Mouse (Mus musculus): ENCODE measurements around the gene Tenm2.

Gene Tenm2

DNA sequence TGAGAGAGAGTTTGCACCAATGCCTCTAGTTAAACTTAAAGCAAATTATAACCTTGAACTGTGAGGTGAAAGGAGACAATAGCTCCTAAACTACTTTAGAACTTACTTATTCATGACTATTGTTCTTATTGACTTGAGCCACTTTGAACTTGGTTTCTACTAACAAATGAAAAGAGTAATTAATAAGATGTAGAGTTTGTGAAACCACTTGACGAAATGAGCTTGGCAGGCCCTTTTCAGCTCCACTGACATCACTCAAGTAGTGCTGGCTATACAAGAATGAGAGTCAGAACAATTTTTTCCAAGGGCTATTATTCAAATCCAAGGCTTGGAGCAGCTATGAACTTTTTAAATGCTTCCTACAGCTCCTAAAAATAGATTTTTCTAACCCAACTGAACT, 643.3 kb downstream of the Tenm2 start:
- DNase-seq (ENCODE audit: low spot score in 2 of 2) = no peak

DNA sequence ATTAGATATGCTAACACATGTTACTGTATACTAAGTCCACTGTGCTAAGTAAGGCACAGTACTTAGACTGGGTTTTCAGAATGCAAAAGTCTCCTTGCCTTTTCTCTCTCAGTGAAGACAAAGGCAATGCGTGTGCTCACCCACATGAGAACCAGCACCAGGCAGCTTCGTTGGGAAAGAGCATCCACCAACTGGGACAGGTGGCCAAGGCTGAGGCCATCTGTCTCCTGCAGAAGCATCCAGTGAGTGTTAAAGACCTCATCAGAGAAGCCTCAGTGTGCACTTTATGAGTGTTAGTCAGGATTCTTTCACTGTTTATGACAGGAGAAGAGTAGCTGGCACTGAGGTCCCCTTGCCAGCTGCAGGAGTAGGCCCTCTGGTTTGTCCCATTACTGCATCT, 669.6 kb downstream of the Tenm2 start:
- DNase-seq (ENCODE audit: low spot score in 2 of 2) = no peak

GRCm38 (mm10) chr11:36562851-36563250, 672.9 kb downstream of the Tenm2 start:
- DNase-seq (ENCODE audit: low spot score in 2 of 2) = no peak

- DNase-seq (ENCODE audit: low spot score in 2 of 2) = no peak
These were observed 674.8 kb downstream of the Tenm2 start for GRCm38 (mm10) chr11:36560785-36561548.

GRCm38 (mm10) chr11:36557316-36557715, 678.4 kb downstream of the Tenm2 start:
- DNase-seq (ENCODE audit: low spot score in 2 of 2) = no peak

DNA sequence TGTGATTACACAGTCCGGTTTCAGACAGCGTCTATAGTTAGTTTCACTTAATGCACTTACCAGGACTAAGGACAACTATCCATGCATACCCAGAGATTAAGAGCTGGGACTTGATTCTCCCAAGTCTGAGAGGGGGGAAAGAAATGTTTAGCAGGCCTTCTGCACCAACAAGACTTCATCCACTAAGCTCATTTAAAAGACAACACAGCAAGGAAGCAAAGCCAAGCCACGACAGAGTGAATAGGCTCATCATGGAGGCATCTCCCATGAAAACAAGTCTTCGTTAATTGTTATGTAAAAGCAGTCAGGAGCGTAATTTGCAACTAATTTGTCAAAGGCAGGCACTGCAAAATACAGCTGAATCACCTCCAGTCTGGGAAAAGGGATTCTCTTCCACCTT, 682.5 kb downstream of the Tenm2 start:
- no peak for DNase-seq (ENCODE audit: low spot score in 2 of 2)

GRCm38 (mm10) chr11:36550649-36551048, 685.1 kb downstream of the Tenm2 start:
- DNase-seq (ENCODE audit: low spot score in 2 of 2) = no peak

GRCm38 (mm10) chr11:36549398-36550139, 686.2 kb downstream of the Tenm2 start:
- DNase-seq (ENCODE audit: low spot score in 2 of 2) = no peak

- DNase-seq (ENCODE audit: low spot score in 2 of 2) = no peak
These were observed 687.6 kb downstream of the Tenm2 start for GRCm38 (mm10) chr11:36548139-36548538.

- DNase-seq (ENCODE audit: low spot score in 2 of 2) = no peak
These were observed 697.6 kb downstream of the Tenm2 start for GRCm38 (mm10) chr11:36538144-36538543.

DNA sequence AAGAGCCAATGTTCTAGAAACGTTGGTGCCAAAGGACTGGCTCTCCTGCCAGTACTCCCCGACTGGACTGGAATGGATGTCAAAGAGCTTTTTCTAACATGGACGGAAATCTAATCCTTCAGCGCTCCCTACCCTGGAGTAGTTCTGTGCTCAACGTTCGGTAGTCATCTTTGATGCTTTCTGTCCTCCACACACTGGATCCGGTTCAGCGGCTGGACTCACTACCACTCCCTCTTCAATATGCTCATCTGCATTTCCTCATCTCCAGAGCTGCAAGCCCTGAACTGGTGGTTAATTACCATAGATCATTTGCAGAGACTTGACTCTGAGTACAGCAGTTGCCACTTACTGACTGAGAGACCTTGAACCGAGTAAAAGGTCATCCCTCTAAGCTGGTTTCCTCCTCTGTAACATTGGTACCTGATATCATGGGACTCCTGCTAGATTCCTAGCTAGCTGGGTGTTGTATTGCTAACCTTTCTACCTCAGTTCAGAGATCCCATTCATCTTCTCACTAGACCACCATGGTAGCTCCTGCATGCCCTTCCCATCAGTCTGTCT, 698.1 kb downstream of the Tenm2 start:
- no peak for DNase-seq (ENCODE audit: low spot score in 2 of 2)

- DNase-seq (ENCODE audit: low spot score in 2 of 2) = no peak
These were observed 700.2 kb downstream of the Tenm2 start for GRCm38 (mm10) chr11:36535591-36535990.

- no peak for DNase-seq (ENCODE audit: low spot score in 2 of 2)
These were observed 704.1 kb downstream of the Tenm2 start for GRCm38 (mm10) chr11:36531614-36532013.

- DNase-seq (ENCODE audit: low spot score in 2 of 2) = no peak
These were observed 708.3 kb downstream of the Tenm2 start for GRCm38 (mm10) chr11:36527509-36527908.

GRCm38 (mm10) chr11:36526381-36526780, 709.4 kb downstream of the Tenm2 start:
- DNase-seq (ENCODE audit: low spot score in 2 of 2) = no peak

DNA sequence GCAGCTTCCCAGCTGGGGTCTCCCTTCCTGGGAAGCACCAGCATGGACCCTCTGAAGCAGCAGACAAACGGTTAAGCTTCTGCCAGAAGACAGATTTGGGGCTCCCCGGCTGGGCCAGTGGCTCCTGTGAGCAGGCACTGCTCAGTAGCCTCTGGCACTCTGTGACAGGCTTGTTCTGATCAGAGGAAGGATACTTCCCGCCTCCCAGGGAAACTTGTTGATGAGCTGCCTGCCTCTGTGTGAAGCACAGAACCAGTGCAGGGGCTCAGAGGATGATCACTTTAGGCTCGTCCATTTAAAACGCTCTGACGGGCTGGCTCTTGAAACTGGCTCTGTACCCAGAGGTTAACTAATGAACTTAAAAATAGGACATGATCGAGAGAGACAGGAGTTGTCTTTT, 723.3 kb downstream of the Tenm2 start:
- DNase-seq (ENCODE audit: low spot score in 2 of 2) = no peak

DNA sequence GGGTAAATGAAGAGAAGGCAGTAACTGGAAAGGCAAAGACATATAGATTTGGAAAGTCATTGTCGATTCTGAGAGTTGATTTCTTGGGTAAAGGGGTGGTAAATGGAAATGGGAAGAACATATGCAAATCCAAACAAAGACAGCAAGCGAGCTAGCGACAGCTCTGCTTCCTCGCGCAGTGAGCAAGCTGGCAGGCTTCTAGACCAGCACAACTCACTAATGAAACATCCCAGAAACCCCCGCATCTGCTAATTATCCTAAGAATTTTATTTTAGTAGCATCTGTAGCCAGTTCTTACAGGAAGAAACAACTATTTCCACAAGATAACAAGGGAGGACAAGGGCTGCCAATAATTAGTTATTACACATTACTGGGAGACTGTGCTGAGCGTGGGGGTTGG, 727.5 kb downstream of the Tenm2 start:
- DNase-seq (ENCODE audit: low spot score in 2 of 2) = no peak

- DNase-seq (ENCODE audit: low spot score in 2 of 2) = no peak
These were observed 740.7 kb downstream of the Tenm2 start for GRCm38 (mm10) chr11:36494898-36495548.

DNA sequence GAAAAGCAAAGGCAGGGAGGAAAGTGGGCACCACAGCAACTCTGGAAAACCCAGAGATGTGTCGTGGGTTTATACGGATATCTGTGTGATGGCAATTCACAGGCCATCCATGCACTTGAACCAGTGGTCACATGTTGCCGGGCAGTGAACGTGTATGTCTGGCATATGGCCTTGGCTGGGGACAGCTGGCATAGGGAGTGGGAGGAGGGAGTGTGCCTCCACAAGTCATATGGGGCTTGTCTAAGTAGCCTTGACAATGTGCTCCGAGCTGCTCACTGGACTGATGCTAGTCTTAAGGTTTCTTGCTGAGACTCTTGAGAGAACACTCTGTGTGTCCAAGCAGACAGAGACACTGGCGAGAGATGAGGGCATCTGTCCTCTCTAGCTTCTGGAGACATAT, 743.5 kb downstream of the Tenm2 start:
- DNase-seq (ENCODE audit: low spot score in 2 of 2) = no peak

DNA sequence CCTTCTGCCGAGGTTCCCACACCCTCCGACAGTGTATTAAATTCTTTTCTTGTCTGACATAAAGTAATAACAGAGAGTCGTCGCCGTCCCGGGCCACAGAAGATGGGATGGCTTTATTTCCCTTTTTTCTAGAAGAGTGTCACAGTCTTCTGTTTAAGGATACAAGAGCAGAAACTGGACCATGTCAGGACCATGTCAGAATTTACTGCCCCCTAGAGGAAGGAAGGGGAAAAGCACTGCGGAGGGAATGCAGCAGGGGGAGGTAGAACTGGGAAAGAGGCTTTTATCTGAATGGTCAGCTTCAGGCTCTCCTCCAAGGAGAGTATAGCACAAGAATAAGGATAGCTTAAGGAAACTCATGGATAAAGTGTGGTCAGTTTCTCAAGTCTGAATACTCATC, 745.7 kb downstream of the Tenm2 start:
- DNase-seq (ENCODE audit: low spot score in 2 of 2) = no peak

GRCm38 (mm10) chr11:36488666-36489065, 747.1 kb downstream of the Tenm2 start:
- DNase-seq (ENCODE audit: low spot score in 2 of 2) = no peak

DNA sequence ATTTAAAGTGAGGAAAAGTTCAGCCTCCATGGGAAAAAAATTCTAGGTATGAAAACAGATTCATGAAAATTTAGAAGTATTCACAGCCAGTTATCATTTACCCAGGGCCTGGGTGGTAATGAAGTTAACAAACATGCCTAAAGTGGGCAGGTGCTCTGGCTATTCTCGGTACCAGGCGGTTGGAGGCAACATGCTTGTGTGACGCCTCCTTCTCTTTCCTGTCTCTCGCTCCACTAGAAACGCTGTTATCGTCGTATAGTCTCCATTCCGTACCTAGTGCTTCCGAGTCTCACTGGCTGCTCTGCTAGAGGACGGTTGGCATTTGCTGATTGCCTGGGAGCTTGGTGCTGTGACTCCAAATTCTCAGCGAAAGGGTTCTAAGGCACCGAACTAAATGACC, 749.7 kb downstream of the Tenm2 start:
- no peak for DNase-seq (ENCODE audit: low spot score in 2 of 2)
